Mouse (Mus musculus) thymus, adult 2 months (tissue): Measurements from ENCODE around the gene Cnot1. TPM values are rescaled to one million over a fixed set of nuclear protein-coding genes. Genes with fewer than 3 reads are reported as not detected.

Source experiments
- DNase-seq: peaks from one replicate; pipeline ENCODE4 v3.0.0; 2021
- H3K27ac ChIP-seq: fragments of 200-500 bp; 2 replicates; pipeline ENCODE4 v1.5.1; 2012; ENCODE audit warnings: low read length, control low read depth; ENCODE audit not compliant: control insufficient read depth, insufficient read depth
- H3K27me3 ChIP-seq: fragments of 200-500 bp; 2 replicates; pipeline ENCODE4 v1.6.1; 2012; ENCODE audit warnings: mild to moderate bottlenecking, low read length, moderate library complexity, mixed read lengths; ENCODE audit not compliant: control insufficient read depth, insufficient read depth
- H3K36me3 ChIP-seq: fragments of 200-500 bp; 2 replicates; pipeline ENCODE4 v1.6.1; 2012; ENCODE audit warnings: mild to moderate bottlenecking, low read length, moderate library complexity; ENCODE audit not compliant: control insufficient read depth, insufficient read depth
- H3K4me1 ChIP-seq: fragments of 200-500 bp; replicated peaks from 2 replicates; pipeline ENCODE4 v1.6.1; 2012; ENCODE audit warnings: low read length; ENCODE audit not compliant: control insufficient read depth, insufficient read depth
- H3K4me3 ChIP-seq: fragments of 200-500 bp; 2 replicates; pipeline ENCODE4 v1.5.1; 2012; ENCODE audit warnings: mild to moderate bottlenecking, low read length, control low read depth, moderate library complexity; ENCODE audit not compliant: control insufficient read depth, insufficient read depth
- CTCF ChIP-seq: fragments of 200-500 bp; IDR thresholded peaks from 2 replicates; pipeline ENCODE4 v1.5.1; 2012; ENCODE audit warnings: mild to moderate bottlenecking, control low read depth, low read length, moderate library complexity, borderline replicate concordance; ENCODE audit not compliant: control insufficient read depth, poor library complexity, insufficient read depth; ENCODE audit errors: extremely low read depth
- POLR2A ChIP-seq: fragments of 200-500 bp; IDR thresholded peaks from 2 replicates; pipeline ENCODE4 v1.6.1; 2012; ENCODE audit warnings: mild to moderate bottlenecking, low read length, control low read depth, moderate library complexity; ENCODE audit not compliant: control insufficient read depth, poor library complexity, insufficient read depth; ENCODE audit errors: extremely low read depth
- WGBS: fragments of 180-500 bp; shearing (Covaris S2); methylation state at CpG from one replicate; pipeline ENCODE4 v1.1.7; 2018; 5-methylcytosine and 5-hydroxymethylcytosine counted together
- polyA plus RNA-seq: library from polyadenylated mRNA; depleted of rRNA; stranded (reverse); fragments of >200 nt; gene quantifications from 2 replicates; pipeline ENCODE4 v1.2.3, GENCODE M21; 2012

The Cnot1 gene
- polyA plus RNA-seq, 1 experiment = 229 TPM

DNA sequence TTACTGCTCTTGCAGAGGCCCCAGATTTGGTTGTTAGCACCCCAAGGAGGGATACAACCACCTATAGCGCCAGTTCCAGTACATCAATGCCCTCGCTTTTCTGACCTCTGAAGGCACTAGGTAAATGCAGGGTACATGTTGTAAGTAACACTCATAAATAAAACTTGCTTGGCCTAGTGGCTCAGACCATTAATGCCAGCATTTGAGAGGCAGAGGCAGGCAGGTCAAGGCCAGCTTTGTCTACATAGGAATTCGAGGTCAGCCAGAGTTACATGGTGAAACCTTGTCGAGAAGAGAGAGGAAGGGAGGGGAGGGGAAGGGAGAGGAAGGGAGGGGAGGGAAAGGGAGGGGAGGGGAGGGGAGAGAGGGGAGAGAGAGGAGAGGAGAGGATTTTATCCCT lies 21.7 kb downstream of the Cnot1 start:
- H3K4me1 ChIP-seq = no peaks in the 10 kb centered on the region
- H3K4me3 ChIP-seq = no peak overlapping the region
- H3K36me3 ChIP-seq = peaks cover 52% of the 10 kb centered on the region
- TF ChIP-seq CTCF = no peak
- TF ChIP-seq POLR2A = no peak
- 95% methylated on average over 4 of the region's 4 CpGs for WGBS
- DNase-seq = no peak
- no peak overlapping the region for H3K27ac ChIP-seq
- H3K27me3 ChIP-seq = no peaks in the 10 kb centered on the region

DNA sequence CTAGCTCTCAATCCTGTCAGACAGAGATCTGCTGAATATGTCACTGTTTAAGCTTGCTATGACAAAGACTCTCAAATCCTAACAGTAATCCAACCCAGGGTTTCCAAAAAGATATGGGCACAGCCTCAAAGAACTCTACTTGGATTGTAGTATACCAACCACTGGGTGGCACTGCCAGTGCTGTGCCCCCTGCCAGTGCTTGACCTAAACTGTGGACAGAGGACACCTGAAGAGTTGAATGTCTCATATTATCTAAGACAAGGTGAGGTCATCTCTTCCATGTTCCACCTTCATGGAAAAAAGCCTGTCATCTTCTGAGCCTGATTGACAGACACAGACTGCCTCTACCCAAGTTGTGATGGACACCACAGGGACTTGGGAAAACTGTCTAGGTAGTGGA lies 24.6 kb downstream of the Cnot1 start:
- DNase-seq = no peak
- Histone ChIP-seq H3K27ac (no peak overlapping the region), H3K4me3 (no peak overlapping the region), H3K36me3 (peaks cover 45% of the 10 kb centered on the region), H3K4me1 (no peaks in the 10 kb centered on the region), H3K27me3 (no peaks in the 10 kb centered on the region)
- TF ChIP-seq POLR2A (no peak), CTCF (no peak)

GRCm38 (mm10) chr8:95781775-95782174 lies 25.5 kb downstream of the Cnot1 start:
- TF ChIP-seq CTCF (no peak), POLR2A (no peak)
- Histone ChIP-seq H3K4me1 (no peaks in the 10 kb centered on the region), H3K36me3 (peaks cover 40% of the 10 kb centered on the region), H3K27ac (no peak overlapping the region), H3K27me3 (no peaks in the 10 kb centered on the region), H3K4me3 (no peak overlapping the region)
- WGBS = 98% methylated on average over 2 of the region's 2 CpGs
- no peak for DNase-seq

- Histone ChIP-seq H3K36me3 (peaks cover 33% of the 10 kb centered on the region), H3K27ac (no peak overlapping the region), H3K4me3 (no peak overlapping the region), H3K27me3 (no peaks in the 10 kb centered on the region), H3K4me1 (no peaks in the 10 kb centered on the region)
- TF ChIP-seq CTCF (no peak), POLR2A (no peak)
- DNase-seq = no peak
- WGBS = 97% methylated on average over 3 of the region's 3 CpGs
Observed at GRCm38 (mm10) chr8:95781085-95781484, 26.2 kb downstream of the Cnot1 start.

DNA sequence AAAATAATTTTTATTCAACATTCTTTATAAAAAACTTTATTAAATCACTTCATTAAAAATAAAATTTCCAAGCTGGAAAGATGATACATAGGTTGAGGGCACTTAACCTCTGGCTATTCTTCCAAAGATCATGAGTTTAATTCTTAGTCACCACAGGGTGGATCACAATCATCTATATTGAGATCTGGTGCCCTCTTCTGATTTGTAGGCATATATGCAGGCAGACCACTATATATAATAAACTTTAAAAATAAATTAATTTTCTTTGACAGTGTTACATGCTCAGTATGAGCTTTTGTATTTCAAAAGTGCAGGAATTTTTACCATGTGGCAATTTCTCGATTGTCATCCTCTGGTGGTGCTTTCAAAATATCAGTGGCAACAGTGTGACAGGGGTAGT lies 43.1 kb downstream of the Cnot1 start:
- no peaks in the 10 kb centered on the region for H3K27me3 ChIP-seq
- H3K36me3 ChIP-seq = peaks cover 97% of the 10 kb centered on the region
- TF ChIP-seq POLR2A = no peak
- no peak for TF ChIP-seq CTCF
- H3K27ac ChIP-seq = no peak overlapping the region
- H3K4me1 ChIP-seq = no peaks in the 10 kb centered on the region
- H3K4me3 ChIP-seq = no peak overlapping the region
- DNase-seq = no peak
- WGBS = 88% methylated on average over 1 of the region's 1 CpGs

GRCm38 (mm10) chr8:95760323-95760722 lies 46.9 kb downstream of the Cnot1 start:
- no peak for TF ChIP-seq POLR2A
- no peak for TF ChIP-seq CTCF
- DNase-seq = no peak
- Histone ChIP-seq H3K4me1 (no peaks in the 10 kb centered on the region), H3K4me3 (no peak overlapping the region), H3K27ac (no peak overlapping the region), H3K27me3 (no peaks in the 10 kb centered on the region), H3K36me3 (peaks cover 93% of the 10 kb centered on the region)
- WGBS = 98% methylated on average over 6 of the region's 6 CpGs

GRCm38 (mm10) chr8:95751924-95752323 lies 55.3 kb downstream of the Cnot1 start:
- Histone ChIP-seq H3K27me3 (no peaks in the 10 kb centered on the region), H3K4me1 (no peaks in the 10 kb centered on the region), H3K27ac (no peak overlapping the region), H3K4me3 (no peak overlapping the region), H3K36me3 (peaks cover 89% of the 10 kb centered on the region)
- TF ChIP-seq CTCF (no peak), POLR2A (no peak)
- no peak for DNase-seq
- WGBS = 94% methylated on average over 1 of the region's 1 CpGs
